Mouse (Mus musculus) small intestine, adult 2 months (tissue): ENCODE results near the gene Tia1.

Source experiments
- CTCF ChIP-seq: fragments of 200-500 bp; IDR thresholded peaks from 2 replicates; pipeline ENCODE4 v1.5.1; 2012; ENCODE audit warnings: low read depth, mild to moderate bottlenecking, control low read depth, inconsistent platforms, low read length, moderate library complexity, mixed read lengths; ENCODE audit not compliant: insufficient replicate concordance, insufficient read length; ENCODE audit errors: extremely low read depth
- POLR2A ChIP-seq: fragments of 200-500 bp; IDR thresholded peaks from 2 replicates; pipeline ENCODE4 v1.6.1; 2012; ENCODE audit warnings: low read depth, mild to moderate bottlenecking, control low read depth, inconsistent platforms, low read length, moderate library complexity

DNA sequence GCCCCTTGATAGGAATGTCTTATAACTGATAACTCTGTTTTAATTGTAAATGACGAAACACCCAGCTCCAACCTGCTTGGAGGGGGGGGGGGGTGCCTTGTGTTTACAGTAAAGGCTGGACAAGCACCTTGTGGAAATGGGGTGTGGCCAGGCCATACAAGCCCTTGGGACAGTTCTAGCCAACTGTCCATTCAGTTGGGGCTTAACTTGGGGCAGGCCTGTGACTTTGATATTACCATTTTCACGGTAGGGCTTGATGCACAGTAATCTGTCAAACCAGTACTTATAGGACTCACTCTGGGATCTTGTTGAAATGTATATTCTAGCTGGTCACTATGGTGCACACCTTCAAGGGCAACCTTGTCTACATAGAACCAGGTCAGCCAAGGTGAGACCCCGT lies 67.3 kb downstream of the Tia1 start:
- TF ChIP-seq POLR2A (no peak), CTCF (no peak)
